Mouse (Mus musculus) embryonic facial prominence, embryonic 11.5 days (tissue): Measurements from ENCODE around the gene Uty. TPM values are rescaled to one million over a fixed set of nuclear protein-coding genes. Genes with fewer than 3 reads are reported as not detected.

Experiments
- ATAC-seq: fragments of 200-750 bp; cut with Nextera tagmentation; replicated peaks from 2 replicates; pipeline ENCODE4 v1.8.0; 2017; ENCODE audit warnings: low read depth; ENCODE audit not compliant: insufficient number of reproducible peaks, low FRiP score, low TSS enrichment
- DNase-seq: peaks from one replicate; pipeline ENCODE4 v3.0.0-alpha.2; 2015; ENCODE audit warnings: low spot score
- H3K27ac ChIP-seq: fragments of 300-500 bp; sonication (generic); replicated peaks from 2 replicates; pipeline ENCODE4 v1.5.1; 2014; ENCODE audit warnings: mild to moderate bottlenecking, low read depth, low read length, control low read depth
- H3K27me3 ChIP-seq: fragments of 300-500 bp; sonication (generic); 2 replicates; pipeline ENCODE4 v1.6.1; 2014; ENCODE audit warnings: mild to moderate bottlenecking, low read length, moderate library complexity, mixed read lengths; ENCODE audit not compliant: control insufficient read depth, insufficient read depth
- H3K36me3 ChIP-seq: fragments of 300-500 bp; sonication (generic); replicated peaks from 2 replicates; pipeline ENCODE4 v1.6.1; 2014; ENCODE audit warnings: low read depth, mild to moderate bottlenecking, low read length, moderate library complexity, mixed read lengths; ENCODE audit not compliant: control insufficient read depth, insufficient read depth
- H3K4me1 ChIP-seq: fragments of 300-500 bp; sonication (generic); 2 replicates; pipeline ENCODE4 v1.6.1; 2014; ENCODE audit warnings: low read length, mixed read lengths; ENCODE audit not compliant: control insufficient read depth, insufficient read depth
- H3K4me2 ChIP-seq: fragments of 300-500 bp; sonication (generic); 2 replicates; pipeline ENCODE4 v1.6.1; 2014; ENCODE audit warnings: low read depth, mild to moderate bottlenecking, control low read depth, low read length, moderate library complexity
- H3K4me3 ChIP-seq: fragments of 300-500 bp; sonication (generic); 2 replicates; pipeline ENCODE4 v1.5.1; 2014; ENCODE audit warnings: low read depth, low read length, control low read depth
- H3K9ac ChIP-seq: fragments of 300-500 bp; sonication (generic); replicated peaks from 2 replicates; pipeline ENCODE4 v1.6.1; 2014; ENCODE audit warnings: mild to moderate bottlenecking, control low read depth, low read length
- H3K9me3 ChIP-seq: fragments of 300-500 bp; sonication (generic); replicated peaks from 2 replicates; pipeline ENCODE4 v1.6.1; 2016; ENCODE audit warnings: mild to moderate bottlenecking, low read length, inconsistent platforms, mixed read lengths; ENCODE audit not compliant: control insufficient read depth
- WGBS: fragments of 180-500 bp; shearing (Covaris S2); extraction: QIAGEN DNeasy Blood & Tissue Kit; methylation state at CpG from one replicate; pipeline ENCODE4 v1.1.7; 2014; 5-methylcytosine and 5-hydroxymethylcytosine counted together
- polyA plus RNA-seq: library from polyadenylated mRNA; unstranded; fragments of >200 nt; fragmentation: Nextera tagmentation; extraction: Ambion mirVana; gene quantifications from 2 replicates; pipeline ENCODE4 v1.2.1, GENCODE M21; 2014

Uty gene
- polyA plus RNA-seq, 1 experiment from 2014 or later, result 14.2 TPM

DNA sequence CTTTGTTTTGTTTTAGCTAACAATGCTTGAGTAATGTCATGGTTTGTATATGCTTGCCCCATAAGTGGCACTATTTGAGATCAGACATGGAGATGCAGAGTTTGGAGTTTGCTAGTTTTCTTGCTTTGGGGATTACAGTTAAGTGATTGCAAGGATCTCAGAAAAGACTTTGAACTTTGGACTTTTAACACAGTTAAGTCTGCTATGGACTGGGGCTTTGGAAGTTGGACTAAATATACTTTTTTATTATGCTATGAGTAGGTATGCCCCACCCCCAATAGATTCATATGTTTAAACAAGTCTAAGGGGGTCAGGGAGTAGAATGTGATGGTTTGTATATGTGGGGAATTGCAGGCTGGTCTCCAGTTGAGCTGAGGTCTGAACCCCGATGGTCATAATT lies 67.1 kb downstream of the Uty start:
- H3K4me2 ChIP-seq, result no peak overlapping the region
- WGBS, result 100% methylated on average over 1 of the region's 1 CpGs
- no peak overlapping the region for H3K27ac ChIP-seq
- no peaks in the 10 kb centered on the region for H3K27me3 ChIP-seq
- no peaks in the 10 kb centered on the region for H3K9me3 ChIP-seq
- ATAC-seq, result no peak
- H3K9ac ChIP-seq, result no peak overlapping the region
- DNase-seq, result no peak
- H3K4me1 ChIP-seq, result no peaks in the 10 kb centered on the region
- no peaks in the 10 kb centered on the region for H3K36me3 ChIP-seq
- H3K4me3 ChIP-seq, result no peak overlapping the region

DNA sequence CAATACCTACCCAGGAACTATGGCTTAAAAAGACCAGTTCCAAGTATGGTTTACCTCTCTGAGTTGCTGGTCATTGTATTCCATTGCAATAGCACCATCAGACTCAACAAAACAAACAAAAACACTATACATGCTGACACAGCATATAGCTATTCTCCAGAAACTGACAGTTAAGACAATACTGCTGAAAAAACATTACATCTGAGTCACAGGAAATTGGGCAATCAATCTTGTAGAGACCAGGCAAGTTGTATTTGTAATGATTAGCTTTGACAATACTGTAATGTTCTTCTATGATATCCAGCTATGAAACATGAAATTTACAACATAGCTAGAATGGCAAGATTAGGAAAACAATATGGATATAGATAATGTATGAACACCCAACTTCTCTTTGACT lies 82.5 kb downstream of the Uty start:
- H3K4me3 ChIP-seq, result no peak overlapping the region
- H3K4me2 ChIP-seq, result no peak overlapping the region
- H3K36me3 ChIP-seq, result no peaks in the 10 kb centered on the region
- ATAC-seq (no peak), DNase-seq (no peak)
- no peak overlapping the region for H3K27ac ChIP-seq
- H3K9me3 ChIP-seq, result no peaks in the 10 kb centered on the region
- H3K9ac ChIP-seq, result no peak overlapping the region
- H3K4me1 ChIP-seq, result no peaks in the 10 kb centered on the region
- H3K27me3 ChIP-seq, result no peaks in the 10 kb centered on the region

DNA sequence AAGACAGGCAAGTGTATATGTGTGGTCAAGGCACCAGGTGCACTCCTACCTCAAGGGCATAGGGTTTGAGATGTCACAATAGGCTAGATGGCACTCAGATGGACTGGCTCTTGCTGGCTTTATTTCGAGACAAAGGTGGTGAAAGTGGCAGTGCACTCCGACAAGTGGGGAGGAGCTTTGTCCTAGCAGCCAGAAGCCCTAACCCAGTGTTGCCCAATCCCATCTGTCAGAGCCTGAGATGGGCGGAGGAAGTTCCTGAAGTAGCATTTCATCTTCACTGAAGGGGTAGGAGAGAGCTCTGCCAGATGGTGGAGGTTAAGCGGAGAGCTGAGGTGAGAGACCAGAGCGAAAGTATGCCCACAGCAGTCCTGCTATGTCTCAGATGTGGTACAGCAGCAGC lies 129.4 kb downstream of the Uty start:
- no peaks in the 10 kb centered on the region for H3K36me3 ChIP-seq
- no peak overlapping the region for H3K9ac ChIP-seq
- H3K4me2 ChIP-seq, result no peak overlapping the region
- H3K9me3 ChIP-seq, result no peaks in the 10 kb centered on the region
- ATAC-seq (no peak), DNase-seq (no peak)
- no peak overlapping the region for H3K27ac ChIP-seq
- H3K4me1 ChIP-seq, result no peaks in the 10 kb centered on the region
- no peak overlapping the region for H3K4me3 ChIP-seq
- H3K27me3 ChIP-seq, result no peaks in the 10 kb centered on the region
- 85% methylated on average over 5 of the region's 5 CpGs for WGBS

DNA sequence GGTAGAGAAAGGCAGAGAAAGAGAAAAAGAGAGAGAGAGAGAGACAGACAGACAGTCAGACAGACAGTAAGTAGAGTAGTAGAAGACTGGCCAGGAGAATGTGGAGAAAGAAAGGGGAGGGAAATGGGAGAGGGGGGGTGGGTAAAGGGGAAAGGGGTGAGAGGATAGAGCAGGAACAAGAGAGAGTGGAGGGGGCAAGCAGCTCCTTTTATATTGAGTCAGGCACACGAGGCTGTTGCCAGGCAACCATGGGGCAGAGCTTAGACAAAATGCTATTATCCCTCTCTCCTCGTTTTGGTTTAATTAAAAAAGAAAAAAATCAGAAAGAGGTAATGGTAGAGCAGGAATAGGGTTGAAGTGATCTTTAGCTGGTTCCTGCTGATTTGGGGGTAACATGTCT lies 131.5 kb downstream of the Uty start:
- Histone ChIP-seq H3K9ac (no peak overlapping the region), H3K36me3 (no peaks in the 10 kb centered on the region), H3K4me2 (no peak overlapping the region), H3K27me3 (no peaks in the 10 kb centered on the region), H3K4me1 (no peaks in the 10 kb centered on the region), H3K9me3 (no peaks in the 10 kb centered on the region), H3K27ac (no peak overlapping the region), H3K4me3 (no peak overlapping the region)
- ATAC-seq (no peak), DNase-seq (no peak)
- WGBS, result 100% methylated on average over 1 of the region's 2 CpGs

Other genes starting within 250 kb of the Uty start
- 27.7 and 29.8 TPM in 2 replicates for gene Eif2s3y, start 235.2 kb downstream of the Uty start, polyA plus RNA-seq
- gene Ddx3y, start 40.9 kb upstream of the Uty start, polyA plus RNA-seq, result 19.8 and 24.2 TPM in 2 replicates
- gene Usp9y, start 214.0 kb upstream of the Uty start, polyA plus RNA-seq, result not detected in 2 replicates